Mouse (Mus musculus) inflammation-experienced regulatory T-cells, adult 6 months (primary cell): Measurements from ENCODE around the gene Trat1. TPM values are rescaled to one million over a fixed set of nuclear protein-coding genes. Genes with fewer than 3 reads are reported as not detected.

ENCODE experiments used
- ATAC-seq: one replicate; pipeline ENCODE4 v1.8.0; 2017
- polyA plus RNA-seq, 3 experiments: library from polyadenylated mRNA; unstranded; fragments of 100-300 nt; shearing (Covaris generic); gene quantifications; one replicate each; pipeline ENCODE4 v1.2.1; 2017

Trat1 gene
- polyA plus RNA-seq, 3 experiments from 2014 or later: 64.3 to 111 (median 96.4) TPM

GRCm38 (mm10) chr16:48719679-48720078 lies 52.1 kb downstream of the Trat1 start:
- no peak for ATAC-seq

GRCm38 (mm10) chr16:48716343-48716742 lies 55.5 kb downstream of the Trat1 start:
- no peak for ATAC-seq

GRCm38 (mm10) chr16:48701896-48702295 lies 69.9 kb downstream of the Trat1 start:
- ATAC-seq: no peak

Other genes with a start within 250 kb of the Trat1 start
- not detected for gene Retnlb, start 44.8 kb upstream of the Trat1 start, polyA plus RNA-seq
- gene Retnla, start 70.5 kb upstream of the Trat1 start, polyA plus RNA-seq: not detected
- not detected for gene Retnlg, start 100.6 kb upstream of the Trat1 start, polyA plus RNA-seq
- gene Dzip3, start 222.1 kb upstream of the Trat1 start, polyA plus RNA-seq: 1 to 10 TPM; 4.3 to 6.2 (median 4.5) TPM
- 10 to 100 TPM in 1 of 3 experiments, 1 to 10 TPM in 2; 3.5 to 29.1 (median 6.2) TPM for gene Cip2a, start 222.2 kb upstream of the Trat1 start, polyA plus RNA-seq